Mouse (Mus musculus) central nervous system, embryonic 14 days (tissue): ENCODE results near the gene Gm7361. TPM values are rescaled to one million over a fixed set of nuclear protein-coding genes. Genes with fewer than 3 reads are reported as not detected.

ENCODE experiments used
- polyA plus RNA-seq: library from polyadenylated mRNA; depleted of rRNA; stranded (reverse); fragments of >200 nt; gene quantifications from 2 replicates; pipeline ENCODE4 v1.2.3, GENCODE M21; 2012; rRNA removed

The Gm7361 gene
- 0.42 and 0.45 TPM in 2 replicates for polyA plus RNA-seq

GRCm38 (mm10) chr5:26257391-26257790 is at the start of gene Gm7361:
Gene Gm7361 (plus strand): TSS chr5:26257691.

Other genes with a start within 250 kb of the Gm7361 start
- gene Gm5862, start 234.8 kb upstream of the Gm7361 start, polyA plus RNA-seq: not detected in 2 replicates
- gene Speer4a, start 218.1 kb upstream of the Gm7361 start, polyA plus RNA-seq: 0.03 TPM in 1 of 2 replicates, not detected in the other
- gene Gm7347, start 199.1 kb upstream of the Gm7361 start, polyA plus RNA-seq: not detected in 2 replicates
- not detected in 2 replicates for gene Gm10471, start 168.4 kb upstream of the Gm7361 start, polyA plus RNA-seq
- not detected in 2 replicates for gene 5031410I06Rik, start 152.3 kb upstream of the Gm7361 start, polyA plus RNA-seq
- not detected in 2 replicates for gene Gm10220, start 136.3 kb upstream of the Gm7361 start, polyA plus RNA-seq